Mouse (Mus musculus) ES-Bruce4 (cell line): ENCODE results near the gene Trmt6.

Experiments used
- CTCF ChIP-seq: IDR thresholded peaks from one replicate; pipeline ENCODE4 v1.8.1; 2011; ENCODE audit warnings: low read depth, low read length
- EP300 ChIP-seq: IDR thresholded peaks from 2 replicates; pipeline ENCODE4 v1.6.1; 2011; ENCODE audit warnings: low read depth, low read length; ENCODE audit not compliant: insufficient read depth

GRCm38 (mm10) chr2:132861456-132861855 is 45.6 kb upstream of the Trmt6 start:
- TF ChIP-seq CTCF (no peak), EP300 (no peak)
